Mouse (Mus musculus) forebrain, embryonic 16.5 days (tissue): ENCODE results near the gene Cyp17a1. TPM values are rescaled to one million over a fixed set of nuclear protein-coding genes. Genes with fewer than 3 reads are reported as not detected.

Source experiments
- ATAC-seq: fragments of 200-750 bp; cut with Nextera tagmentation; 2 replicates; pipeline ENCODE4 v1.8.0; 2017; ENCODE audit warnings: mild to moderate bottlenecking, moderate library complexity
- H3K27ac ChIP-seq: fragments of 300-500 bp; sonication (generic); 2 replicates; pipeline ENCODE4 v1.5.1; 2014; ENCODE audit warnings: low read length, control low read depth
- H3K27me3 ChIP-seq: fragments of 300-500 bp; sonication (generic); replicated peaks from 2 replicates; pipeline ENCODE4 v1.6.1; 2014; ENCODE audit warnings: low read length; ENCODE audit not compliant: control insufficient read depth, insufficient read depth
- H3K36me3 ChIP-seq: fragments of 300-500 bp; sonication (generic); 2 replicates; pipeline ENCODE4 v1.6.1; 2014; ENCODE audit not compliant: control insufficient read depth, insufficient read depth
- H3K4me1 ChIP-seq: fragments of 300-500 bp; sonication (generic); replicated peaks from 2 replicates; pipeline ENCODE4 v1.6.1; 2014; ENCODE audit warnings: low read length; ENCODE audit not compliant: control insufficient read depth, insufficient read depth
- H3K4me2 ChIP-seq: fragments of 300-500 bp; sonication (generic); 2 replicates; pipeline ENCODE4 v1.6.1; 2014; ENCODE audit warnings: mild to moderate bottlenecking, low read length, control low read depth
- H3K4me3 ChIP-seq: fragments of 300-500 bp; sonication (generic); replicated peaks from 2 replicates; pipeline ENCODE4 v1.5.1; 2014; ENCODE audit warnings: mild to moderate bottlenecking, low read length, control low read depth
- H3K9ac ChIP-seq: fragments of 300-500 bp; sonication (generic); replicated peaks from 2 replicates; pipeline ENCODE4 v1.6.1; 2014; ENCODE audit warnings: low read depth, low read length, control low read depth
- H3K9me3 ChIP-seq: fragments of 300-500 bp; sonication (generic); 2 replicates; pipeline ENCODE4 v1.6.1; 2016; ENCODE audit warnings: low read length; ENCODE audit not compliant: control insufficient read depth
- WGBS: fragments of 180-500 bp; shearing (Covaris S2); extraction: QIAGEN DNeasy Blood & Tissue Kit; methylation state at CpG from one replicate; pipeline ENCODE4 v1.1.7; 2014; 5-methylcytosine and 5-hydroxymethylcytosine counted together
- polyA plus RNA-seq: library from polyadenylated mRNA; unstranded; fragments of >200 nt; fragmentation: Nextera tagmentation; extraction: Ambion mirVana; gene quantifications from 2 replicates; pipeline ENCODE4 v1.2.1, GENCODE M21; 2015

The Cyp17a1 gene
- polyA plus RNA-seq, 1 experiment from 2014 or later, result 0.33 TPM

- Histone ChIP-seq H3K36me3 (no peaks in the 10 kb centered on the region), H3K4me3 (no peak overlapping the region), H3K9me3 (no peaks in the 10 kb centered on the region), H3K27me3 (no peaks in the 10 kb centered on the region), H3K4me1 (peaks cover 19% of the 10 kb centered on the region), H3K9ac (no peak overlapping the region), H3K27ac (no peak overlapping the region), H3K4me2 (no peak overlapping the region)
- ATAC-seq, result no peak
- 93% methylated on average over 8 of the region's 8 CpGs for WGBS
Observed at GRCm38 (mm10) chr19:46617361-46617760, 55.6 kb downstream of the Cyp17a1 start.

Other genes with a start within 250 kb of the Cyp17a1 start
- gene Trim8, start 171.5 kb downstream of the Cyp17a1 start, polyA plus RNA-seq, result 24.5 and 27.7 TPM in 2 replicates
- 226 and 246 TPM in 2 replicates for gene Arl3, start 100.0 kb downstream of the Cyp17a1 start, polyA plus RNA-seq
- gene Sfxn2, start 99.8 kb downstream of the Cyp17a1 start, polyA plus RNA-seq, result 14.3 and 14.8 TPM in 2 replicates
- 39.1 and 41.3 TPM in 2 replicates for gene Wbp1l, start 74.1 kb downstream of the Cyp17a1 start, polyA plus RNA-seq
- 12.2 and 14.0 TPM in 2 replicates for gene Borcs7, start 16.7 kb upstream of the Cyp17a1 start, polyA plus RNA-seq
- gene As3mt, start 34.3 kb upstream of the Cyp17a1 start, polyA plus RNA-seq, result 17.4 and 18.5 TPM in 2 replicates
- gene Cnnm2, start 88.4 kb upstream of the Cyp17a1 start, polyA plus RNA-seq, result 2.9 and 3.8 TPM in 2 replicates